Mouse (Mus musculus): ENCODE data around the gene Pou2f3. TPM values are rescaled to one million over a fixed set of nuclear protein-coding genes. Genes with fewer than 3 reads are reported as not detected.
A peak's percentile ranks its signal among the peaks of the same experiment; 100 is the strongest.

The Pou2f3 gene
- 0.07 TPM in 1 of 2 replicates, not detected in the other for polyA plus RNA-seq (2015; fragmentation: Nextera tagmentation; extraction: Ambion mirVana)

DNA sequence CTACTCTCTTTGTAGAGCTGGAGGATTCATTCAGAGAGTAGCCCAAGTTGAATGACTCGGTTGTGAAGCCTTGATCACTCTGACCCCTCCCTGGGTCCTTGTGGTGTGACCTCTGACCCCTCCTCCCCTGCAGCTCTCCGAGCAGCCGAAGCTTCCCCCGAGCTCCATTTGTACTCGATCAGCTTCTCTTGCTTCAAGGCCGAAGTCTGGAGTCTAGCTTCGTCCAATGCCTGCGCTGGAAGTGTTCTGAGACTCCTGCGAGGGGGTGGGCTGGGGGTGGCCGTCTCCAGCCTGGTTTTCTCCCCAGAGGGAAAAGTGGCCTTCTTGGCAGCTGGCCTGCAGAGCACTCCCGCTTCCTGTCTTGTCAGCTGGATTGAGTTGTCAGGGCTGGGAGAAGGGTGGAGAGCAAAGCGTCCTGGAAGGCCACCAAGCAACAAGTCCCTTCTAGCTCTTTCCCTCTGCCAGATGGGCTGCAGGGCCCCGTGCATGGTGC lies at the start of gene Pou2f3:
TSS of gene Pou2f3 (minus strand) at position 180 of the 493 bp plus-strand sequence.
- H3K9ac ChIP-seq (ENCODE audit: low read depth, low read length), result no peak within 1 kb of the TSS; the same call in 1 of the 2 replicates
- no peaks in the 10 kb centered on the region for H3K36me3 ChIP-seq (ENCODE audit: control insufficient read depth, insufficient read depth)
- H3K27me3 ChIP-seq (ENCODE audit: control insufficient read depth, insufficient read depth, low read depth, low read length), result peaks cover 42% of the 10 kb centered on the region
- WGBS (ENCODE audit: insufficient replicate concordance), result 10% methylated on average over 13 of the region's 13 CpGs
- H3K27ac ChIP-seq (ENCODE audit: low read length), result no peak within 1 kb of the TSS
- no peak within 1 kb of the TSS for H3K4me3 ChIP-seq (ENCODE audit: low read depth, low read length)
- H3K4me2 ChIP-seq (ENCODE audit: low read depth, low read length), result peak within 1 kb of the TSS; percentile 16; the same call in 1 of the 2 replicates
- no peaks in the 10 kb centered on the region for H3K9me3 ChIP-seq (replicated peaks; ENCODE audit: control insufficient read depth, low read length)
- H3K4me1 ChIP-seq (ENCODE audit: control insufficient read depth, low read depth, low read length), result no peaks in the 10 kb centered on the region
- no peak for ATAC-seq (ENCODE audit: low read depth)

DNA sequence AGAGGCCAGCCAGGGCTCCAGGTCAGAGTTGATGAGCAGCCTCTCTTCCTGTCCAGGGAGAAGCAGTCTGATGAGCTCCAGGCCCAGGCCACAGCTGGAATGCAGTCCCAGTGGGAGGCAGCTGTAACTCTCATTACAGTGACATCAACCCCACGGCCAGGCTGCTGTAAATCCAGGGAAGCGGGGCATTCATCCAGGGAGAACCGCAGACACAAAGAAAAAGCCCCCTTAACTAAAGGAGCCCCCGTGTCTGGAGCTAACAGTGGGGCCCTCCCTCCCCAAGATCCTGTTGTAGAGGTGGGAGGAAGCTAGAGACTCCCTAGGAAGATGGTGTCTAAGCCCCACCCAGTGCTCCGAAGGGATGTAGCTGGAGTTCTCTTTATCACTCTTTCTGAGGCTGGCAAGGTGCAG lies 43.1 kb upstream of the Pou2f3 start:
- Histone ChIP-seq H3K4me2 (ENCODE audit: low read depth, low read length) (no peak overlapping the region), H3K4me1 (ENCODE audit: control insufficient read depth, low read depth, low read length) (peaks cover 4% of the 10 kb centered on the region), H3K9me3 (replicated peaks; ENCODE audit: control insufficient read depth, low read length) (no peaks in the 10 kb centered on the region), H3K4me3 (ENCODE audit: low read depth, low read length) (no peak overlapping the region), H3K9ac (ENCODE audit: low read depth, low read length) (no peak overlapping the region), H3K36me3 (ENCODE audit: control insufficient read depth, insufficient read depth) (no peaks in the 10 kb centered on the region), H3K27ac (ENCODE audit: low read length) (no peak overlapping the region), H3K27me3 (ENCODE audit: control insufficient read depth, insufficient read depth, low read depth, low read length) (no peaks in the 10 kb centered on the region)
- no peak for ATAC-seq (ENCODE audit: low read depth)
- WGBS (ENCODE audit: insufficient replicate concordance), result 56% methylated on average over 5 of the region's 5 CpGs

DNA sequence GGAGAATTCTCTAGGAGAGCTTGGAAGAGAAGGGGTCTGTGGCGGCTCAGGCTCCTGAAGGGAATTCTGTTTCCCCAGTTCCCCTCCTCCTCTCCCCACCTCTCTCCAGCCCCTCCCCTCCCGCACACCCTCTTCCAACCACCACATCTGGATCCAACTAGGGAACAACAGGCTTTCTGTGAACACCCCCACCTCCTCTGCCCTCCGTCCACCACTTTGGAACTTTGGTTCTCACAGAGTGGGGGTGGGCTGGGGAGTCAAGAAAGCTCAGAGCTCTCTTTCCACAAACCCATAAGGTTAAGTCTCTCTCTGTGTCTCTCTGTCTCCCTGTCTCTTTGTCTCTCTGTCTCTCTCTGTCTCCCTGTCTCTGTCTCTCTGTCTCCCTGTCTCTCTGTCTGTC lies 42.6 kb upstream of the Pou2f3 start:
- Histone ChIP-seq H3K4me3 (ENCODE audit: low read depth, low read length) (no peak overlapping the region), H3K36me3 (ENCODE audit: control insufficient read depth, insufficient read depth) (no peaks in the 10 kb centered on the region), H3K9me3 (replicated peaks; ENCODE audit: control insufficient read depth, low read length) (no peaks in the 10 kb centered on the region), H3K4me1 (ENCODE audit: control insufficient read depth, low read depth, low read length) (peaks cover 4% of the 10 kb centered on the region), H3K9ac (ENCODE audit: low read depth, low read length) (no peak overlapping the region), H3K27ac (ENCODE audit: low read length) (no peak overlapping the region), H3K4me2 (ENCODE audit: low read depth, low read length) (no peak overlapping the region), H3K27me3 (ENCODE audit: control insufficient read depth, insufficient read depth, low read depth, low read length) (no peaks in the 10 kb centered on the region)
- no peak for ATAC-seq (ENCODE audit: low read depth)
- WGBS (ENCODE audit: insufficient replicate concordance), result 73% methylated on average over 3 of the region's 3 CpGs

DNA sequence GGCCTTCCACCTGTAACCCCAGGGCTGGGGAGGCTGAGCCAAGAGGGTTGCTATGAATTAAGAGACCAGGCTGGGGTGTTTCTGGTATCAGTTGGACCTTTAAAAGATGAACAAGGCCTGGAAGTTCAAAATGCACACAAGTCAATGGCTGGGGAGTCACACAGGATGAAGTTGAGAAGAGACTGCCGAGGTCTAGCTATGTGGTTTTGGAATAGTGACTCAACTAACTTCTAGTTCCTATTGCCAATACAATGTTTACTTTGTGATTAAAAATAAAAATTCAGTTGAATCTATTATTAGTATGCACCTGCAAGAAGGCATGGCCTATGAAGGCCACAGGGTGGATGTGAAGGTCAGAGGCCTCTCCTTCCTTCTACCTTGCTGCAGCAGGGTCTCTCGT lies 41.6 kb upstream of the Pou2f3 start:
- Histone ChIP-seq H3K27me3 (ENCODE audit: control insufficient read depth, insufficient read depth, low read depth, low read length) (no peaks in the 10 kb centered on the region), H3K4me3 (ENCODE audit: low read depth, low read length) (no peak overlapping the region), H3K9me3 (replicated peaks; ENCODE audit: control insufficient read depth, low read length) (no peaks in the 10 kb centered on the region), H3K27ac (ENCODE audit: low read length) (no peak overlapping the region), H3K9ac (ENCODE audit: low read depth, low read length) (no peak overlapping the region), H3K36me3 (ENCODE audit: control insufficient read depth, insufficient read depth) (no peaks in the 10 kb centered on the region), H3K4me2 (ENCODE audit: low read depth, low read length) (no peak overlapping the region), H3K4me1 (ENCODE audit: control insufficient read depth, low read depth, low read length) (peaks cover 7% of the 10 kb centered on the region)
- 68% methylated on average over 2 of the region's 2 CpGs for WGBS (ENCODE audit: insufficient replicate concordance)
- no peak for ATAC-seq (ENCODE audit: low read depth)

DNA sequence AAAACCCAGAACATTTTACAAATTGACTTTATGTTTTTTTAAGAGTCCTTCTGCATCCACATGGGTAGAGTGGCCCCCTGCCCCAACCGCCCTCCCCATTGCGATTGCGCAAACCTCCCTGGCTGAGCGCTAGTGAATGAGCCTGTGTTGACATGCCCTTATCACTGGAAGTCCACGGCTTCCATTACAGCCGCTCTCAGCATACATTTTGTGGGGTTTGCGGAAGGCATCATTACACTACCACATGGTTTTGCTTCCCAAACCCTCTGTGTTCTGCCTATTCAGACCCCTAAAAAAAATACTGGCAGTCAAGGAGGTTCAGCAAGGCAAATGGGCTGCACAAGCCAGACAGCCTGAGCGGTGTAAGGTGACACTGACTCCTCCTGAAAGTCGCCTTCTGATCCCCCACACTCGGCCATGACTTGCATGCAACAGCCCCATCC lies 36.6 kb upstream of the Pou2f3 start:
- ATAC-seq (ENCODE audit: low read depth), result peak; percentile 71
- 9% methylated on average over 10 of the region's 10 CpGs for WGBS (ENCODE audit: insufficient replicate concordance)
- Histone ChIP-seq H3K4me2 (ENCODE audit: low read depth, low read length) (peak overlapping the region; percentile 37; the same call in 1 of the 2 replicates), H3K27ac (ENCODE audit: low read length) (peak overlapping the region; percentile 8; the same call in 1 of the 2 replicates), H3K27me3 (ENCODE audit: control insufficient read depth, insufficient read depth, low read depth, low read length) (no peaks in the 10 kb centered on the region), H3K9ac (ENCODE audit: low read depth, low read length) (peak overlapping the region; percentile 8; the same call in 1 of the 2 replicates), H3K4me1 (ENCODE audit: control insufficient read depth, low read depth, low read length) (peaks cover 42% of the 10 kb centered on the region), H3K9me3 (replicated peaks; ENCODE audit: control insufficient read depth, low read length) (no peaks in the 10 kb centered on the region), H3K4me3 (ENCODE audit: low read depth, low read length) (no peak overlapping the region), H3K36me3 (ENCODE audit: control insufficient read depth, insufficient read depth) (no peaks in the 10 kb centered on the region)

DNA sequence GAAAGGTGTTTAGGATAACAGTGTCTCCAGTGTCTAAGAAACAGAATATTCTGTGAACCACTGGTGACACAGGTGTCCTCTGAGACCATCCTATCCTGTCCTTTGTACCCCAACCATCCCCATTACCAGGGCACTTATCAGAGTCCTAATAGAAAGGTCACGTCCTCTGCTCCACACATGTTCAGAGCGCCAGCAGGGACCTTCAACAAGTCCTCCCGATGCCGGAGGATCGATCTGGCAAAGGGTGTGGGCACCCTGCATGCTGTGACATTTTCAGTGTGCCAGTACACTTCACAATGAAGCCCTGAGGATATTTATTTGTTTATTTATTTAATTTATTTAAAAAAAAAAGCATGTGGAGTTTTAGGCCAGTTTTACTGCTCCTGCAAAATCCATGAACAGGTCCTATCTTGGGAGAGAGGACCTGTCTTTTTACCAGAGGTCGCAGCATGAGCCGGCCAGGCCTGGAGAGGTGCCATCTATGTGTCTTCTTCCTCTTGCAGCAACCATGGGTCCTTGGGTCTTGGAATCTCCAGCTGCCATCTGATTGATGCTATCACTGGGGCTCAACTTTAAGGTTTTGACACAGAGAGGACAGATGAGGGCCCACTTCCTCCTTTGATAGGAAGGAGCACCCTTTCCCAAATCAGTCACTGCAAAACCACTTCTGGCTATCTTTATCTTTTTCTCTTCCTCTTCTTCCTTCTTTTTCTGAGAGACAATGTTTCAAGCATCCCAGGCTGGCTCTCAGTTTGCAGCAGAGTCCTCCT lies 35.8 kb upstream of the Pou2f3 start:
- Histone ChIP-seq H3K9me3 (replicated peaks; ENCODE audit: control insufficient read depth, low read length) (no peaks in the 10 kb centered on the region), H3K27ac (ENCODE audit: low read length) (peak overlapping the region; percentile 10; the same call in 1 of the 2 replicates), H3K4me3 (ENCODE audit: low read depth, low read length) (no peak overlapping the region), H3K4me1 (ENCODE audit: control insufficient read depth, low read depth, low read length) (peaks cover 50% of the 10 kb centered on the region), H3K9ac (ENCODE audit: low read depth, low read length) (no peak overlapping the region), H3K36me3 (ENCODE audit: control insufficient read depth, insufficient read depth) (no peaks in the 10 kb centered on the region), H3K4me2 (ENCODE audit: low read depth, low read length) (no peak overlapping the region), H3K27me3 (ENCODE audit: control insufficient read depth, insufficient read depth, low read depth, low read length) (no peaks in the 10 kb centered on the region)
- ATAC-seq (ENCODE audit: low read depth), result no peak
- WGBS (ENCODE audit: insufficient replicate concordance), result 47% methylated on average over 7 of the region's 7 CpGs

DNA sequence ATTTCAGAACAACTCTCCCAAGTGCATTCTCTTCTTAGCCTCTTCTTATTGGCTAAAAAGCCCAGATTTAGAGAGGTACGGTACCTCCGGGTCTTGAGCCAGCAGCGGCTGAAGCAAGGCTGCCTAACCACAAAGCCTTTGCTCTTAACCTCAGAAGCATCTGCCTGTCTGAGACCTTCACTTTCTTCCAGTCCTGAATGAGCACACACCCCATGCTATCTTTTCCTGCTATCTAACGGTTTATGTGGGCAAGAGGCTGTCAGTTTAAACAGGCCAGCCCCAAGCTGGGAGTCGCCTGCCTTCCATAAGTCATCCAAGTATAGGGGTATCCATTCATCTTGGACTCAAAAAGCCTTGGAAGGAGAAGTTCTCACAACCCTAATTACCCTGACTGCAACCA lies 32.3 kb upstream of the Pou2f3 start:
- Histone ChIP-seq H3K9me3 (replicated peaks; ENCODE audit: control insufficient read depth, low read length) (no peaks in the 10 kb centered on the region), H3K27ac (ENCODE audit: low read length) (peak overlapping the region; percentile 54; the same call in 1 of the 2 replicates), H3K4me2 (ENCODE audit: low read depth, low read length) (peak overlapping the region; percentile 22; the same call in 1 of the 2 replicates), H3K36me3 (ENCODE audit: control insufficient read depth, insufficient read depth) (no peaks in the 10 kb centered on the region), H3K4me3 (ENCODE audit: low read depth, low read length) (no peak overlapping the region), H3K9ac (ENCODE audit: low read depth, low read length) (no peak overlapping the region), H3K4me1 (ENCODE audit: control insufficient read depth, low read depth, low read length) (peaks cover 72% of the 10 kb centered on the region), H3K27me3 (ENCODE audit: control insufficient read depth, insufficient read depth, low read depth, low read length) (no peaks in the 10 kb centered on the region)
- 16% methylated on average over 5 of the region's 5 CpGs for WGBS (ENCODE audit: insufficient replicate concordance)
- ATAC-seq (ENCODE audit: low read depth), result no peak

DNA sequence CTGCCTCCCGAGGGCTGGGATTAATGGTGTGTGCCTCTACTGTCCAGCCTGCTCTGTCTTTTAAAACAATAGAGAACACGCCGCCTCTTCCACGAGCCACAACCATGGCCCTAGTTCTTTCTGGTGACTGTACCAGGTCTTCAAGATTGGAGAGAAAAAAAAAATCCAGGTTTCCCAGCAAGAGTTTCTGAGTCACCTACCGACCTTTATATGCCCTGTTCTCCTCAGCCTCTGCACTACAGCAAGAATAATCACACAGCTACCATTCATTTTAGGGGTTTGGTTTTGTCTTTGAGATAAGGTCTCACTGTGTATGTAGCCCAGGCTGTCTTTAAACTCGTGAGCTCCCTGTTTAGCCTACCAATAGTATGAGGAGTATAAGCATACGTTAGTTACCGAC lies 31.8 kb upstream of the Pou2f3 start:
- no peaks in the 10 kb centered on the region for H3K9me3 ChIP-seq (replicated peaks; ENCODE audit: control insufficient read depth, low read length)
- H3K27ac ChIP-seq (ENCODE audit: low read length), result peak overlapping the region; percentile 54; the same call in 1 of the 2 replicates
- H3K4me3 ChIP-seq (ENCODE audit: low read depth, low read length), result no peak overlapping the region
- WGBS (ENCODE audit: insufficient replicate concordance), result 35% methylated on average over 8 of the region's 8 CpGs
- peaks cover 74% of the 10 kb centered on the region for H3K4me1 ChIP-seq (ENCODE audit: control insufficient read depth, low read depth, low read length)
- no peak for ATAC-seq (ENCODE audit: low read depth)
- no peaks in the 10 kb centered on the region for H3K36me3 ChIP-seq (ENCODE audit: control insufficient read depth, insufficient read depth)
- peak overlapping the region; percentile 22; the same call in 1 of the 2 replicates for H3K4me2 ChIP-seq (ENCODE audit: low read depth, low read length)
- no peak overlapping the region for H3K9ac ChIP-seq (ENCODE audit: low read depth, low read length)
- H3K27me3 ChIP-seq (ENCODE audit: control insufficient read depth, insufficient read depth, low read depth, low read length), result no peaks in the 10 kb centered on the region

DNA sequence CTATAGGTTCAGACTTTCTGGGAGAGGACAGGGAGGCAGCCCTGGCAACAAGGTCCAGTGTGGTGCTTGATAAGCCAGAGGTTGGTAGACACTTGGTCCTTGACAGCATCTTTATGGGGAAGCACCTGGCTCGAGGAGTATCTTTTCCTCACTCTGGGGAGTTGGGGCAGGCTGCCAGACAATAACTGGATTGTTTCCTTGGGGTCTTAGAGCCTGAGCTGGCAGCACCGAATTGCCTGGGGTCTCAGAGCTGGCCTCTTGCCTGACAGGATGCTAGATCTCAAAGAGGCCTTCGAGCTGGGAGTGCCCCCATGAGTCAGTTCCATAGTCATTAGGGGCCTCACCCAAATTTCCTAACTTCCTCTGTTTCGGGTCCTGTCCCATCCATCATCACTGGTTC lies 31.1 kb upstream of the Pou2f3 start:
- WGBS (ENCODE audit: insufficient replicate concordance), result 31% methylated on average over 4 of the region's 4 CpGs
- peaks cover 74% of the 10 kb centered on the region for H3K4me1 ChIP-seq (ENCODE audit: control insufficient read depth, low read depth, low read length)
- H3K9me3 ChIP-seq (replicated peaks; ENCODE audit: control insufficient read depth, low read length), result no peaks in the 10 kb centered on the region
- no peaks in the 10 kb centered on the region for H3K36me3 ChIP-seq (ENCODE audit: control insufficient read depth, insufficient read depth)
- H3K27me3 ChIP-seq (ENCODE audit: control insufficient read depth, insufficient read depth, low read depth, low read length), result no peaks in the 10 kb centered on the region
- no peak for ATAC-seq (ENCODE audit: low read depth)
- peak overlapping the region; percentile 66 for H3K27ac ChIP-seq (ENCODE audit: low read length)
- H3K4me2 ChIP-seq (ENCODE audit: low read depth, low read length), result no peak overlapping the region; the same call in 1 of the 2 replicates
- H3K9ac ChIP-seq (ENCODE audit: low read depth, low read length), result no peak overlapping the region
- no peak overlapping the region for H3K4me3 ChIP-seq (ENCODE audit: low read depth, low read length)
